Mouse (Mus musculus): Measurements from ENCODE around the gene Abhd17c. TPM values are rescaled to one million over a fixed set of nuclear protein-coding genes. Genes with fewer than 3 reads are reported as not detected.
A peak's percentile ranks its signal among the peaks of the same experiment; 100 is the strongest.
"Not testable (repeated sequence)": the region's sequence is repeated elsewhere in the genome, so short reads cannot be mapped to it uniquely, and the experiment has no call there.

The Abhd17c gene
- total RNA-seq (2021) = 1 to 10 TPM; 7.8 to 8.5 TPM
- long read RNA-seq, experiment 1, transcript Abhd17c-201 (3 exons, 2,238 nt) = major isoform, 46 of 51 reads
- long read RNA-seq, experiment 1, partial matches to known transcripts = 1 of 51 reads
- long read RNA-seq, experiment 1, other reads (novel, unspliced or antisense) = 4 of 51 reads
- long read RNA-seq, experiment 2, transcript Abhd17c-201 (3 exons, 2,238 nt) = major isoform, 29 of 31 reads
- long read RNA-seq, experiment 2, partial matches to known transcripts = 0 of 31 reads
- long read RNA-seq, experiment 2, other reads (novel, unspliced or antisense) = 2 of 31 reads

GRCm38 (mm10) chr7:84151001-84151959 is at the start of gene Abhd17c:
Gene Abhd17c (minus strand): TSS chr7:84151893.
- DNase-seq (ENCODE audit: low spot score) = peak; percentile 24

GRCm38 (mm10) chr7:84197208-84197860 is 45.6 kb upstream of the Abhd17c start:
- DNase-seq (ENCODE audit: low spot score) = no peak

- no peak for DNase-seq (ENCODE audit: low spot score)
Measured at GRCm38 (mm10) chr7:84196221-84196620, 44.5 kb upstream of the Abhd17c start.

- no peak for DNase-seq (ENCODE audit: low spot score)
Measured at GRCm38 (mm10) chr7:84192256-84192655, 40.6 kb upstream of the Abhd17c start.

GRCm38 (mm10) chr7:84191476-84191875 is 39.8 kb upstream of the Abhd17c start:
- DNase-seq (ENCODE audit: low spot score) = no peak

- DNase-seq (ENCODE audit: low spot score) = no peak
Measured at GRCm38 (mm10) chr7:84188196-84188595, 36.5 kb upstream of the Abhd17c start.

- DNase-seq (ENCODE audit: low spot score) = no peak
Measured at GRCm38 (mm10) chr7:84185196-84185595, 33.5 kb upstream of the Abhd17c start.

GRCm38 (mm10) chr7:84184703-84185102 is 33.0 kb upstream of the Abhd17c start:
- DNase-seq (ENCODE audit: low spot score) = no peak

- not testable (repeated sequence) for DNase-seq (ENCODE audit: low spot score)
Measured at GRCm38 (mm10) chr7:84178809-84179208, 27.1 kb upstream of the Abhd17c start.

GRCm38 (mm10) chr7:84174655-84175448 is 23.2 kb upstream of the Abhd17c start:
- no peak for DNase-seq (ENCODE audit: low spot score)

GRCm38 (mm10) chr7:84173394-84173793 is 21.7 kb upstream of the Abhd17c start:
- no peak for DNase-seq (ENCODE audit: low spot score)

- DNase-seq (ENCODE audit: low spot score) = no peak
Measured at GRCm38 (mm10) chr7:84171177-84171787, 19.6 kb upstream of the Abhd17c start.

- no peak for DNase-seq (ENCODE audit: low spot score)
Measured at GRCm38 (mm10) chr7:84168355-84168754, 16.7 kb upstream of the Abhd17c start.

- no peak for DNase-seq (ENCODE audit: low spot score)
Measured at GRCm38 (mm10) chr7:84166721-84167419, 15.2 kb upstream of the Abhd17c start.

- no peak for DNase-seq (ENCODE audit: low spot score)
Measured at GRCm38 (mm10) chr7:84166007-84166406, 14.3 kb upstream of the Abhd17c start.

- no peak for DNase-seq (ENCODE audit: low spot score)
Measured at GRCm38 (mm10) chr7:84165288-84165687, 13.6 kb upstream of the Abhd17c start.

- DNase-seq (ENCODE audit: low spot score) = no peak
Measured at GRCm38 (mm10) chr7:84164880-84165279, 13.2 kb upstream of the Abhd17c start.

GRCm38 (mm10) chr7:84164419-84164818 is 12.7 kb upstream of the Abhd17c start:
- no peak for DNase-seq (ENCODE audit: low spot score)

- DNase-seq (ENCODE audit: low spot score) = no peak
Measured at GRCm38 (mm10) chr7:84163585-84163984, 11.9 kb upstream of the Abhd17c start.

- no peak for DNase-seq (ENCODE audit: low spot score)
Measured at GRCm38 (mm10) chr7:84159414-84159813, 7.7 kb upstream of the Abhd17c start.
